Mouse (Mus musculus): ENCODE results near the gene Cpeb3.
"Not testable (repeated sequence)": the region's sequence is repeated elsewhere in the genome, so short reads cannot be mapped to it uniquely, and the experiment has no call there.

Cpeb3 gene

GRCm38 (mm10) chr19:37207303-37208175, 862 bp downstream of the Cpeb3 start, which contains the start of gene March5:
March5 (plus strand) TSS chr19:37207543.
- DNase-seq (ENCODE audit: low spot score): peak; percentile 90

DNA sequence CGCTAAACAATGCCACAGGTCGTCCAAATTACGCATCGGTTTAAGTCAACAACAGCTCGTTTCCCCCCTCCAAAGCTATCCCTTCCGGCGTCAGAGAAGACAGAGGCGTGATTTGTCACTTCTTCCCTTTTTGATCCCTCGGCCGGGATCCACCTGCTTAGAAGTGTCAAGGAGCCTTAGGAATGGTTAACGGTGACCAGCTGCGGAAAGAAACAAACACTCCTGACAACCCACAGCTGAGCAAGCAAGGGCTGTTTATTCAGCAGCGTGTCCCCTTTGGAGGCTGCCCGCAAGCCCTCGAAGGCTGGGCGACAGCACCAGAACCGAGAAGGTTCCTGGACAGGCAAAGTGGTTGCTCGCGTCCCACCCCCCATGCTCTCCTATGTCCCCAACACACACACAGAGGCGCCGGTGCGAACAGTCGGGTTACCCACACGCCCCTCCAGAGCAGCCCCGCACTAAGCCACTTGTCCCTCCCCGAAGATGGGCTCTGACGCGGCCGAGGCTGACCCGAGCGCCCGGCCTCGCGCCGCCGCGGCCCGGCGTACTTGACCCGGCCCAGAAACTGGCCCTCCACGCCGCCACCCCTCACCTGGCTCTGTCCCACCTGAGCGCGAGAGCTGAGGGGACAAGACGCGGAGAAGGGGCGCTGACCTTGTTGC, 1.6 kb downstream of the Cpeb3 start:
- peak; percentile 47 for DNase-seq (ENCODE audit: low spot score)

GRCm38 (mm10) chr19:37205155-37205554, 3.2 kb downstream of the Cpeb3 start:
- not testable (repeated sequence) for DNase-seq (ENCODE audit: low spot score)

GRCm38 (mm10) chr19:37203371-37203770, 5.0 kb downstream of the Cpeb3 start:
- no peak for DNase-seq (ENCODE audit: low spot score)

DNA sequence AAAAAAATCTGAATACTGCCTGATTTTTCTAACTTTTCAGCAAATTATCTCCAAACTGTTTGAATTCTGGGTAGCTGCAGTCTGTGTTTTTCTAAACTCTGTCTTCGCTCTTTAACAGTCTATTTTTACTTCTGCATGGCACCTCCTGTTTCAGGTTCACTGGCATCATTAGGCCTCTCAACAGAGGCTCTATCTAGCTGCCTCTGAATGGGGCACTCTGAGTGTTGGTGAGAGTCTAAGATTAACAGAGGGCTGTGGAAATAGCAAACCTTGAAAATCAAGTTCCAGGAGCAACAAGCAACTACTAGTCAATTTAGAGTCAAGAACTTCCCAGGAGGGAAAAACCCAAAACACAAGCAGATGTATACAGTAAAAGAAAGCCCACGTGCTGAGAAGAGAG, 8.5 kb downstream of the Cpeb3 start:
- no peak for DNase-seq (ENCODE audit: low spot score)

DNA sequence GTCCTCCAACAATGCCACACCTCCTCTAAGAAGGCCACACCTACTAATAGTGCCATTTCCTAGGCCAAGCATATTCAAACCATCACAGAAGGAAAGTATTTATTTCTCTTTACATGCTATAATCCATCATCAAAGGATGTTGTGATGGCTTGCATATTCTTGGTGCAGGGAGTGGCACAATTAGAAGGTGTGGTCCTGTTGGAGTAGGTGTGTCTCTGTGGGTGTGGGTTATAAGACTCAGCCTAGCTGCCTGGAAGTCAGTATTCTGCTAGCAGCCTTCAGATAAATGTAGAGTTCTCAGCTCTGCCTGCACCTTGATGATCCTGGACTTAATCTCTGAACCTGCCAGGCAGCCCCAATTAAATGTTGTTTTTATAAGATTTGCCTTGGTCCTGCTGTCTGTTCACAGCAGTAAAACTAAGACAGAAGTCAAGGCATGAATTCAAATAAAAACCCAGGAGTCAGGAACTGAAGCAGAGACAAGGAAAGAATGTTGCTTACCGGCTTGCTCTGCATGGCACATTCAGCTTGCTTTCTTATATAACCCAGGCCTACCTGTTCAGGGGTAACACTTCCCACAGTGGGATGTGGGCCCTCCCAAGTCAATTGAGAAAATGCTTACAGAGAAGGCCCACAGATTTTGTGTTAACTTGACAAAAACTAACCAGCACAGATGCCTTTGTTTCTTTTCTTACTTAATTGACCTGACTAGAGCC, 10.1 kb downstream of the Cpeb3 start:
- DNase-seq (ENCODE audit: low spot score): no peak

- no peak for DNase-seq (ENCODE audit: low spot score)
Observed at GRCm38 (mm10) chr19:37192475-37193058, 15.8 kb downstream of the Cpeb3 start.

DNA sequence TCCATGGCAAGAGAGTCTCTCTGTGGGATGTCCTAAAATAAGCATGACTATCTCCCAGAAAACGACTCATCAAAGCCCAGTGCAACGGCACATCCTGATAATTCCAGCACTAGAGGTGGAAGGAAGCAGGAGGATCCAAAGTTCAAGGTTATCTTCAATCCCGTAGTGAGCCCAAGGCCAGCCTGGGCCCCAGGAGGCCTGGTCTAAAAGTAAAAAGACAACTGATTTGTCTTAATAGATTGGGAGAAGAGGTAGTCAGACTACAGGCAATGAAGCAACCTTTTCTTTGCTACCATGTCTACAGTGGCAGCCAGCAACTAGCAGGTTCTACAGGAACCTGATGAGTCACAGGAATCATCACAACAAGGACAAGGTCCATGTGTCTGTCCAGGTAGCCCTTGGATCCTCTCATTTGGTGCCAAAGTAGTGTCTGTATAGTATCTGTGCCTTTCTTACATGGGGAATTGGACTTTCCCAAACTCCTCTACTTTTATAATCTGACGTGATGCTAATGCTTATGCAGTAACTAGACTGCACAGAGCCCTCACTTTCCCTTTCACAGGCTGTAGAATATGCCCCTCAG, 19.9 kb downstream of the Cpeb3 start:
- DNase-seq (ENCODE audit: low spot score): no peak

DNA sequence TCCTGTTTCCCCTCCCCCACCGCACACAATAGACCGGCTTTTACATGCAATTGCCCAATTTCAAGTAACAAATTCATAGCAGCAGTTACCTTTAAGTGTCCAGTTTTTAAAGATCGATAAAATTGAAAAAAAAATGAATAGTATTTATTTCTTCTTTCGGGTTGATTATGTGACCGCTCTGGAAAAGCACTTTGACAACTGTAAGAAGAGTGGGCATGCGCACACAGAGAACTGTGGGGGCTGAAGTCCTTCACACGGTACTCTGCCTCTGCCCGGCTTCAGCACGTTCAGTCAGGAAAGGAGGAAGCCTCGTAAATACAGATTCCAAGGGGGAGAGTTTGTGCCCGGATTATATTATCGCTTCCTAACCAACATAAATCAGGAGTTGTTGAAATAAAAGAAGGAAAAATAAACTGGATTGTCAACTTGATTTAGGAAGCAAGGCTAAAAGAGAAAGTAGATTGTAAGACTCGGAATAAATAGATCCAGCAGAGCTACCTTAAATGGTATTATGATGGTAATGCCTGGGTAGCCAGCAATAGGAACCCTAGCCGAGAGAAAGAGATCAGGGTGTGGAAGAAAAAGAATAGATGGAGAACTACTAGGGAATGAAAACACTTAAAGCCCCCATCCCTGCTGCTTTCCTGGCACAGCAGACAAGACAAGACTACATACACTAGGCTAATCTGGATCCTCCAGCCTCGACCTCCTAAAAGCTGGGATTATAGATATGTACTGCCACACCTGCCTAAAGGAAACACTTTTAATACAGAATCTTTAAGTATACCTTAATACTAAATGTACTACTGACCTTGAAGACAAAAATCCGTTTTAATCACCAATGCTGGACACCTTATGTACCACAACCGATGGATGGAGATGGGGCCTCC, 30.3 kb downstream of the Cpeb3 start:
- DNase-seq (ENCODE audit: low spot score): peak; percentile 62

DNA sequence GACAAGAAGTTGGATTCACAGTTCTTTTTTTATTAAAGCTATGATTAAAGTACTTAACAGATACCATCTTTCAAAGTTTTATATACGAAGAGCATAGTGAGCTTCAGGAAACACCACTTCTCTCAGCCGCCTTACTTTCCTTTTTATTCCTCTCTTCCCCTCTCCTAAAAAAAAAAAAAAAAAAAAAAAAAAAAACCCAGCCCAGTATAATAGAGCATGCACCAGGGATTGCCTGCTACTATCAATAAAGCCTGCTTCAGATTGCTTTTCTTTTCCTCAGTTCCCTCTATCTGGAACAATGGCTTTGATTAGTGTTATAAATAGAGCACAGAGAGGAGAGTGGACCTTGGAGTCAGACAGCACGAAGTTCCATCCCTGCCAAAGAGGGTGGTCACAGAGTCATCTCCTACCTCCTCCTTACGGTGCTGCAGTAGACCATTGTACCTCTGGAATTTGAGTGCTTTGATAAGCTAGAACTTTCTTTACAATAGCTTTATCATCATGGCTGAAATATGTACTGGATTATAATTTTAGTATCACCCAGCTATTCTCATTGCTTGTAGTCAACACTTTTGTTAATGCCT, 31.4 kb downstream of the Cpeb3 start:
- no peak for DNase-seq (ENCODE audit: low spot score)

- DNase-seq (ENCODE audit: low spot score): peak; percentile 46
Observed at GRCm38 (mm10) chr19:37175919-37176318, 32.5 kb downstream of the Cpeb3 start.

DNA sequence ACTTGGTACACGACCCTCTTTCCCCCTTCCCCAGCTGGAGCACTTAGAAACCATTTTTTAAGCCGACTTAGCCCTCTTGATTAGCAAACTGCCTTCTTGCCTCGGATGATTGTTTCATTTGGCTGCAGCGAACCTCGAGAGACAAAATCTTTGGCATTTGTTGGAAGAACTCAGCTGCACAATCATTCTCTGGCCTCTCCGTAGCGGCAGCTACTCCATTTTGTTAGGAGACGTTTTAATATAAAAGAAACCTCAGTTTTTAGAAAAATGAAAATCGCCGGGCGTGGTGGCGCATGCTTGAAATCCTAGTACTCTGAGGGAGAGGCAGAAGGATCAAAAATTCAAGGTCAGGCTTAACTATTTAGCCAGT, 33.0 kb downstream of the Cpeb3 start:
- DNase-seq (ENCODE audit: low spot score): no peak

GRCm38 (mm10) chr19:37174716-37175435, 33.5 kb downstream of the Cpeb3 start:
- peak; percentile 73 for DNase-seq (ENCODE audit: low spot score)

GRCm38 (mm10) chr19:37174116-37174715, 34.2 kb downstream of the Cpeb3 start:
- peak; percentile 51 for DNase-seq (ENCODE audit: low spot score)

- DNase-seq (ENCODE audit: low spot score): no peak
Observed at GRCm38 (mm10) chr19:37173331-37174115, 34.9 kb downstream of the Cpeb3 start.

- DNase-seq (ENCODE audit: low spot score): no peak
Observed at GRCm38 (mm10) chr19:37172566-37173130, 35.8 kb downstream of the Cpeb3 start.

- DNase-seq (ENCODE audit: low spot score): no peak
Observed at GRCm38 (mm10) chr19:37172096-37172495, 36.3 kb downstream of the Cpeb3 start.

- DNase-seq (ENCODE audit: low spot score): no peak
Observed at GRCm38 (mm10) chr19:37156770-37157336, 51.5 kb downstream of the Cpeb3 start.
